Mouse (Mus musculus) hindbrain, embryonic 12.5 days (tissue): ENCODE data around the gene Fam217a. TPM values are rescaled to one million over a fixed set of nuclear protein-coding genes. Genes with fewer than 3 reads are reported as not detected.
"Not testable (repeated sequence)": the region's sequence is repeated elsewhere in the genome, so short reads cannot be mapped to it uniquely, and the experiment has no call there.

Source experiments
- ATAC-seq: fragments of 200-750 bp; cut with Nextera tagmentation; 2 replicates; pipeline ENCODE4 v1.8.0; 2017; ENCODE audit warnings: moderate TSS enrichment; ENCODE audit not compliant: low FRiP score
- H3K27ac ChIP-seq: fragments of 300-500 bp; sonication (generic); 2 replicates; pipeline ENCODE4 v1.5.1; 2016; ENCODE audit warnings: mild to moderate bottlenecking
- H3K27me3 ChIP-seq: fragments of 300-500 bp; sonication (generic); 2 replicates; pipeline ENCODE4 v1.6.1; 2016; ENCODE audit warnings: mild to moderate bottlenecking
- H3K36me3 ChIP-seq: fragments of 300-500 bp; sonication (generic); 2 replicates; pipeline ENCODE4 v1.6.1; 2016; ENCODE audit warnings: mild to moderate bottlenecking
- H3K4me1 ChIP-seq: fragments of 300-500 bp; sonication (generic); 2 replicates; pipeline ENCODE4 v1.6.1; 2016
- H3K4me2 ChIP-seq: fragments of 300-500 bp; sonication (generic); replicated peaks from 2 replicates; pipeline ENCODE4 v1.6.1; 2016; ENCODE audit warnings: mild to moderate bottlenecking
- H3K4me3 ChIP-seq: fragments of 300-500 bp; sonication (generic); 2 replicates; pipeline ENCODE4 v1.5.1; 2016; ENCODE audit warnings: mild to moderate bottlenecking
- H3K9ac ChIP-seq: fragments of 300-500 bp; sonication (generic); 2 replicates; pipeline ENCODE4 v1.6.1; 2016; ENCODE audit warnings: mild to moderate bottlenecking, moderate library complexity
- H3K9me3 ChIP-seq: fragments of 300-500 bp; sonication (generic); replicated peaks from 2 replicates; pipeline ENCODE4 v1.6.1; 2016; ENCODE audit warnings: mild to moderate bottlenecking
- WGBS: fragments of 180-500 bp; shearing (Covaris S2); methylation state at CpG from one replicate; pipeline ENCODE4 v1.1.7; 2016; 5-methylcytosine and 5-hydroxymethylcytosine counted together
- polyA plus RNA-seq: library from polyadenylated mRNA; unstranded; fragments of >200 nt; fragmentation: Nextera tagmentation; extraction: Ambion mirVana; gene quantifications from 2 replicates; pipeline ENCODE4 v1.2.1, GENCODE M21; 2016

Fam217a gene
- polyA plus RNA-seq: 1.5 and 1.7 TPM in 2 replicates

GRCm38 (mm10) chr13:34924210-34924609 lies at the start of gene Fam217a, which contains the start of gene 4933417A18Rik:
Fam217a (minus strand) TSS chr13:34924310.
4933417A18Rik (plus strand) TSS chr13:34924409.
- ATAC-seq: no peak
- Histone ChIP-seq H3K36me3 (no peaks in the 10 kb centered on the region), H3K4me1 (no peaks in the 10 kb centered on the region), H3K4me3 (no peak within 1 kb of the TSS), H3K27ac (no peak within 1 kb of the TSS), H3K27me3 (no peaks in the 10 kb centered on the region), H3K4me2 (no peak within 1 kb of the TSS), H3K9ac (no peak within 1 kb of the TSS), H3K9me3 (no peaks in the 10 kb centered on the region)
- 83% methylated on average over 4 of the region's 4 CpGs for WGBS

GRCm38 (mm10) chr13:34973770-34974169 lies 49.7 kb upstream of the Fam217a start:
- no peak overlapping the region for H3K27ac ChIP-seq
- H3K36me3 ChIP-seq: peaks cover 20% of the 10 kb centered on the region
- H3K4me3 ChIP-seq: no peak overlapping the region
- H3K9me3 ChIP-seq: no peaks in the 10 kb centered on the region
- H3K27me3 ChIP-seq: no peaks in the 10 kb centered on the region
- no peak for ATAC-seq
- no peak overlapping the region for H3K9ac ChIP-seq
- H3K4me1 ChIP-seq: no peaks in the 10 kb centered on the region
- no peak overlapping the region for H3K4me2 ChIP-seq
- 60% methylated on average over 1 of the region's 1 CpGs for WGBS

GRCm38 (mm10) chr13:34973149-34973548 lies 49.0 kb upstream of the Fam217a start:
- no peak overlapping the region for H3K27ac ChIP-seq
- ATAC-seq: no peak
- H3K9ac ChIP-seq: no peak overlapping the region
- H3K27me3 ChIP-seq: no peaks in the 10 kb centered on the region
- H3K36me3 ChIP-seq: peaks cover 14% of the 10 kb centered on the region
- 54% methylated on average over 1 of the region's 1 CpGs for WGBS
- no peaks in the 10 kb centered on the region for H3K4me1 ChIP-seq
- H3K4me3 ChIP-seq: no peak overlapping the region
- H3K9me3 ChIP-seq: no peaks in the 10 kb centered on the region
- no peak overlapping the region for H3K4me2 ChIP-seq

- H3K4me1 ChIP-seq, H3K36me3 ChIP-seq, H3K9me3 ChIP-seq, H3K4me2 ChIP-seq, ATAC-seq, H3K9ac ChIP-seq, H3K4me3 ChIP-seq, H3K27me3 ChIP-seq, H3K27ac ChIP-seq: not testable (repeated sequence)
Measured at GRCm38 (mm10) chr13:34972456-34972855, 48.3 kb upstream of the Fam217a start.

GRCm38 (mm10) chr13:34965647-34966046 lies 41.5 kb upstream of the Fam217a start:
- H3K36me3 ChIP-seq, H3K4me2 ChIP-seq, H3K9me3 ChIP-seq, H3K4me3 ChIP-seq, ATAC-seq, H3K9ac ChIP-seq, H3K27ac ChIP-seq: not testable (repeated sequence)
- peaks cover 21% of the 10 kb centered on the region for H3K27me3 ChIP-seq
- peaks cover 13% of the 10 kb centered on the region for H3K4me1 ChIP-seq
- WGBS: 64% methylated on average over 9 of the region's 9 CpGs

GRCm38 (mm10) chr13:34964866-34965265 lies 40.8 kb upstream of the Fam217a start:
- no peak for ATAC-seq
- Histone ChIP-seq H3K27me3 (peaks cover 21% of the 10 kb centered on the region), H3K4me1 (peaks cover 13% of the 10 kb centered on the region), H3K4me3 (peak overlapping the region; percentile 43), H3K9me3 (no peaks in the 10 kb centered on the region), H3K9ac (no peak overlapping the region), H3K27ac (no peak overlapping the region), H3K4me2 (peak overlapping the region; percentile 85), H3K36me3 (no peaks in the 10 kb centered on the region)
- 6% methylated on average over 5 of the region's 5 CpGs for WGBS

- H3K4me2 ChIP-seq: peak overlapping the region; percentile 85
- H3K27me3 ChIP-seq: peaks cover 21% of the 10 kb centered on the region
- no peak for ATAC-seq
- peak overlapping the region; percentile 43 for H3K4me3 ChIP-seq
- no peaks in the 10 kb centered on the region for H3K9me3 ChIP-seq
- H3K4me1 ChIP-seq: peaks cover 13% of the 10 kb centered on the region
- WGBS: 8% methylated on average over 14 of the region's 14 CpGs
- H3K36me3 ChIP-seq: no peaks in the 10 kb centered on the region
- peak overlapping the region; percentile 46; the same call in 1 of the 2 replicates for H3K9ac ChIP-seq
- no peak overlapping the region for H3K27ac ChIP-seq
Measured at GRCm38 (mm10) chr13:34964419-34964818, 40.3 kb upstream of the Fam217a start.

GRCm38 (mm10) chr13:34963511-34964397 lies 39.6 kb upstream of the Fam217a start, which contains the start of gene Eci3:
Eci3 (minus strand) TSS chr13:34963810.
- H3K36me3 ChIP-seq: no peaks in the 10 kb centered on the region
- ATAC-seq: peak; percentile 69
- H3K4me2 ChIP-seq: peak within 1 kb of the TSS; percentile 85
- 2% methylated on average over 32 of the region's 32 CpGs for WGBS
- peaks cover 21% of the 10 kb centered on the region for H3K27me3 ChIP-seq
- no peak within 1 kb of the TSS for H3K27ac ChIP-seq
- no peaks in the 10 kb centered on the region for H3K9me3 ChIP-seq
- H3K4me3 ChIP-seq: peak within 1 kb of the TSS; percentile 43
- peaks cover 13% of the 10 kb centered on the region for H3K4me1 ChIP-seq
- peak within 1 kb of the TSS; percentile 46; the same call in 1 of the 2 replicates for H3K9ac ChIP-seq

- Histone ChIP-seq H3K9me3 (no peaks in the 10 kb centered on the region), H3K36me3 (no peaks in the 10 kb centered on the region), H3K4me1 (peaks cover 13% of the 10 kb centered on the region), H3K27me3 (peaks cover 21% of the 10 kb centered on the region), H3K9ac (no peak overlapping the region), H3K4me3 (no peak overlapping the region), H3K4me2 (no peak overlapping the region), H3K27ac (no peak overlapping the region)
- WGBS: 86% methylated on average over 4 of the region's 4 CpGs
- ATAC-seq: no peak
Measured at GRCm38 (mm10) chr13:34960996-34961770, 37.1 kb upstream of the Fam217a start.

GRCm38 (mm10) chr13:34958158-34958557 lies 34.0 kb upstream of the Fam217a start:
- H3K36me3 ChIP-seq, ATAC-seq, H3K4me3 ChIP-seq, H3K9me3 ChIP-seq, H3K4me2 ChIP-seq, H3K4me1 ChIP-seq, H3K27me3 ChIP-seq, H3K9ac ChIP-seq, H3K27ac ChIP-seq: not testable (repeated sequence)
- WGBS: 86% methylated on average over 3 of the region's 3 CpGs

GRCm38 (mm10) chr13:34956901-34957300 lies 32.8 kb upstream of the Fam217a start:
- Histone ChIP-seq H3K9ac (no peak overlapping the region), H3K4me2 (no peak overlapping the region), H3K4me3 (no peak overlapping the region), H3K4me1 (no peaks in the 10 kb centered on the region), H3K9me3 (no peaks in the 10 kb centered on the region), H3K27ac (no peak overlapping the region), H3K27me3 (no peaks in the 10 kb centered on the region), H3K36me3 (no peaks in the 10 kb centered on the region)
- WGBS: 86% methylated on average over 4 of the region's 4 CpGs
- no peak for ATAC-seq

- H3K27me3 ChIP-seq, H3K27ac ChIP-seq, H3K36me3 ChIP-seq, H3K4me2 ChIP-seq, H3K4me1 ChIP-seq, H3K4me3 ChIP-seq, ATAC-seq, H3K9ac ChIP-seq, H3K9me3 ChIP-seq: not testable (repeated sequence)
- 98% methylated on average over 2 of the region's 2 CpGs for WGBS
Measured at GRCm38 (mm10) chr13:34951437-34951836, 27.3 kb upstream of the Fam217a start.
